7 mouse cellular contexts compared by ENCODE assay signal in the genomic region with DNA sequence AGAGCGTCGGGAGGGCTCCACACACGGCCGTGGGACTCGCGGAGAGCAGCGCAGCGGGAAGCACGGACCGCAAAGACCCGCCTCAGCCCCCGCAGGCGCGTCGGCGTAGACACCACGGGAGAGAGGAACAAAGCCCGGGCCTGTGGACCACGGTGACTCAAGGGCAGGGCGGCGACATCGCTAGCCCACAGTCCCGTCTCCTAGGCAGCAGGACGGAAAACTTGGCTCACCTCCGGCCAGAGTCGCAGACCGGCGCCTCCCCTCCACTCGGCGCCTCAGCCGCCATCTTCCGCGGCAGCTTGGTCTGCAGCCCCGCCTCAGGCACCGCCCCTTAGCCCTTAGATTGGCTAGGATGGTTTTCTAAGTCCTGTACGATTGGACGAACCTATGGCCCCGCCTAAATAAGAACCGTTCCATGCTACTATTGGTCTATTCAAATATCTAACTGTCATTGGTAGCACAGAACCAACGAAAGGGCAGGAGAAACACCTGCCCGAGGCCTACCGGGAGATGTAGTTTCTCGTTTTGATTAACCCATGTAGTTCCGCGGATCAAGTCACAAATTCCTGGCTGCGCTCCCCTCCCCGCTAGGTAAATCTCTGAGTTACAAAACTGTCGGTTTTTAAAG. TPM values are rescaled to one million over a fixed set of nuclear protein-coding genes. Genes with fewer than 3 reads are reported as not detected.
DNase-seq lines count a peak whose midpoint lies in the region; ATAC-seq lines count a peak whose summit lies in the region.

A gene (minus strand): TSS at position 306 of the 628 bp plus-strand sequence.

- H3K4me3 ChIP-seq in embryonic facial prominence, embryonic 12.5 days, result peak within 1 kb of the TSS; percentile 83
- H3K4me3 ChIP-seq in limb, embryonic 11.5 days (ENCODE audit: low read depth, low read length), result peak within 1 kb of the TSS; percentile 97
- H3K4me3 ChIP-seq in midbrain, embryonic 14.5 days (replicated peaks; ENCODE audit: low read depth, low read length), result peak within 1 kb of the TSS; percentile 78

- peak; percentile 99 for ATAC-seq in embryonic facial prominence, embryonic 12.5 days (ENCODE audit: insufficient number of reproducible peaks, insufficient read depth, low FRiP score, low TSS enrichment)
- ATAC-seq in limb, embryonic 11.5 days (ENCODE audit: insufficient number of reproducible peaks, low FRiP score, low TSS enrichment, low read depth), result peak; percentile 99
- peak; percentile 100 for ATAC-seq in midbrain, embryonic 14.5 days (ENCODE audit: low FRiP score, low TSS enrichment)

- H3K4me2 ChIP-seq in embryonic facial prominence, embryonic 12.5 days (replicated peaks), result peak within 1 kb of the TSS; percentile 77
- H3K4me2 ChIP-seq in limb, embryonic 11.5 days (ENCODE audit: low read depth, severe bottlenecking), result peak within 1 kb of the TSS; percentile 76
- peak within 1 kb of the TSS; percentile 62 for H3K4me2 ChIP-seq in midbrain, embryonic 14.5 days (ENCODE audit: low read length)

- peaks cover 15% of the 10 kb centered on the region for H3K4me1 ChIP-seq in embryonic facial prominence, embryonic 12.5 days
- H3K4me1 ChIP-seq in limb, embryonic 11.5 days (ENCODE audit: control insufficient read depth, insufficient read depth, low read length), result peaks cover 8% of the 10 kb centered on the region
- peaks cover 4% of the 10 kb centered on the region; the same call in 1 of the 2 replicates for H3K4me1 ChIP-seq in midbrain, embryonic 14.5 days (ENCODE audit: control insufficient read depth, insufficient read depth, low read length)

- peak; percentile 90 for DNase-seq in adrenal gland, postnatal 25 days
- DNase-seq in heart, adult 11 months, result peak; percentile 100
- peak; percentile 89 for DNase-seq in kidney, adult 18-20 months
- peak; percentile 90 for DNase-seq in limb, embryonic 11.5 days (ENCODE audit: low spot score)
- DNase-seq in midbrain, embryonic 14.5 days, result peak; percentile 97
- peak; percentile 78 to 81 for DNase-seq in spleen, adult 18-20 months

- WGBS in embryonic facial prominence, embryonic 12.5 days, result under 1% methylated on average over 48 of the region's 48 CpGs
- WGBS in limb, embryonic 11.5 days, result under 1% methylated on average over 48 of the region's 48 CpGs
- WGBS in midbrain, embryonic 14.5 days, result under 1% methylated on average over 48 of the region's 48 CpGs

- H3K9ac ChIP-seq in embryonic facial prominence, embryonic 12.5 days, result peak within 1 kb of the TSS; percentile 78
- peak within 1 kb of the TSS; percentile 95 for H3K9ac ChIP-seq in limb, embryonic 11.5 days (ENCODE audit: low read length)
- peak within 1 kb of the TSS; percentile 59 for H3K9ac ChIP-seq in midbrain, embryonic 14.5 days (replicated peaks; ENCODE audit: low read length)

- no peaks in the 10 kb centered on the region for H3K27me3 ChIP-seq in embryonic facial prominence, embryonic 12.5 days
- no peaks in the 10 kb centered on the region for H3K27me3 ChIP-seq in limb, embryonic 11.5 days (ENCODE audit: control insufficient read depth, insufficient read depth, low read length)
- no peaks in the 10 kb centered on the region for H3K27me3 ChIP-seq in midbrain, embryonic 14.5 days (ENCODE audit: control insufficient read depth, insufficient read depth, low read length)

- peak within 1 kb of the TSS; percentile 56 for H3K27ac ChIP-seq in embryonic facial prominence, embryonic 12.5 days
- peak within 1 kb of the TSS; percentile 68; the same call in 1 of the 2 replicates for H3K27ac ChIP-seq in limb, embryonic 11.5 days (replicated peaks; ENCODE audit: low read depth, low read length)
- H3K27ac ChIP-seq in midbrain, embryonic 14.5 days (replicated peaks; ENCODE audit: low read depth, low read length), result peak within 1 kb of the TSS; percentile 49

- H3K36me3 ChIP-seq in embryonic facial prominence, embryonic 12.5 days, result no peaks in the 10 kb centered on the region
- H3K36me3 ChIP-seq in limb, embryonic 11.5 days (ENCODE audit: control insufficient read depth, insufficient read depth, low read length), result no peaks in the 10 kb centered on the region; the same call in 1 of the 2 replicates
- no peaks in the 10 kb centered on the region for H3K36me3 ChIP-seq in midbrain, embryonic 14.5 days (ENCODE audit: control insufficient read depth, insufficient read depth, low read length)

- H3K9me3 ChIP-seq in embryonic facial prominence, embryonic 12.5 days, result no peaks in the 10 kb centered on the region; the same call in 1 of the 2 replicates
- H3K9me3 ChIP-seq in limb, embryonic 11.5 days (ENCODE audit: control insufficient read depth, low read length), result no peaks in the 10 kb centered on the region; the same call in 1 of the 2 replicates
- no peaks in the 10 kb centered on the region for H3K9me3 ChIP-seq in midbrain, embryonic 14.5 days (ENCODE audit: control insufficient read depth, low read length)

RNA-seq across cellular contexts. Expression of the gene that starts here (rescaled TPM):
- 5.6 and 6.1 TPM in 2 replicates for total RNA-seq in adrenal gland, postnatal 25 days (2021)
- polyA plus RNA-seq in embryonic facial prominence, embryonic 12.5 days (2016; fragmentation: Nextera tagmentation; extraction: Ambion mirVana), result 32.9 and 33.1 TPM in 2 replicates
- polyA plus RNA-seq in limb, embryonic 11.5 days (2014; fragmentation: Nextera tagmentation; extraction: Ambion mirVana), result 43.6 and 44.1 TPM in 2 replicates
- 4.7 and 8.5 TPM in 2 replicates for polyA plus RNA-seq in midbrain, embryonic 14.5 days (2014; fragmentation: Nextera tagmentation; extraction: Ambion mirVana)

Comparison
In these comparisons a context has a peak if more than half of its experiments do, and no peak if none do; other contexts are left out.
1. Peak in every context shown above with its lines: DNase-seq, ATAC-seq, H3K4me3 ChIP-seq and H3K27ac ChIP-seq.